Mouse (Mus musculus) ES-E14 (cell line): Measurements from ENCODE around the gene Ube2b. TPM values are rescaled to one million over a fixed set of nuclear protein-coding genes. Genes with fewer than 3 reads are reported as not detected.

Source experiments
- DNase-seq: peaks from one replicate; pipeline ENCODE4 v3.0.0-alpha.2; 2013; ENCODE audit warnings: low read depth, low spot score
- H3K27ac ChIP-seq: 2 replicates; pipeline ENCODE4 v1.5.1; 2012; ENCODE audit warnings: low read depth, mild to moderate bottlenecking, low read length, moderate library complexity, mixed read lengths; ENCODE audit not compliant: poor library complexity, insufficient read depth, severe bottlenecking
- H3K36me3 ChIP-seq: 2 replicates; pipeline ENCODE4 v1.6.1; 2012; ENCODE audit warnings: mild to moderate bottlenecking, low read length, moderate library complexity, mixed read lengths; ENCODE audit not compliant: control insufficient read depth, poor library complexity, insufficient read depth, severe bottlenecking
- H3K4me1 ChIP-seq, 2 experiments: fragments of 150-350 bp in 1 of 2; sonication (generic) in 1 of 2; 2 replicates each; pipeline ENCODE4 v1.6.1; 2012; ENCODE audit warnings: low read length in 2 of 2, mild to moderate bottlenecking in 1 of 2, mixed read lengths in 1 of 2; ENCODE audit not compliant: control insufficient read depth in 2 of 2, insufficient read depth in 2 of 2, poor library complexity in 1 of 2
- H3K4me3 ChIP-seq, 2 experiments: fragments of 150-350 bp in 1 of 2; sonication (generic) in 1 of 2; 2 replicates each; pipeline ENCODE4 v1.5.1; 2012; ENCODE audit warnings: low read length in 2 of 2, low read depth in 1 of 2, mild to moderate bottlenecking in 1 of 2, mixed read lengths in 1 of 2; ENCODE audit not compliant: insufficient read depth in 1 of 2, poor library complexity in 1 of 2, severe bottlenecking in 1 of 2
- H3K9ac ChIP-seq: 2 replicates; pipeline ENCODE4 v1.6.1; 2012; ENCODE audit warnings: low read depth, mild to moderate bottlenecking, low read length, mixed read lengths; ENCODE audit not compliant: poor library complexity, insufficient read depth, severe bottlenecking
- H3K9me3 ChIP-seq: fragments of 150-350 bp; sonication (generic); 2 replicates; pipeline ENCODE4 v1.6.1; 2012; ENCODE audit warnings: low read depth, mild to moderate bottlenecking, low read length; ENCODE audit not compliant: control insufficient read depth, insufficient read depth
- CHD2 ChIP-seq: IDR thresholded peaks from 2 replicates; pipeline ENCODE4 v1.6.1; 2014; ENCODE audit warnings: mild to moderate bottlenecking, low read depth, low read length, inconsistent platforms
- HCFC1 ChIP-seq: IDR thresholded peaks from 2 replicates; pipeline ENCODE4 v1.6.1; 2012; ENCODE audit warnings: low read length, inconsistent platforms, borderline replicate concordance; ENCODE audit not compliant: insufficient read depth
- MAFK ChIP-seq: IDR thresholded peaks from 2 replicates; pipeline ENCODE4 v1.6.1; 2014; ENCODE audit warnings: mild to moderate bottlenecking, low read depth, low read length, inconsistent platforms; ENCODE audit not compliant: insufficient read depth
- ZC3H11A ChIP-seq: IDR thresholded peaks from 2 replicates; pipeline ENCODE4 v1.6.1; 2012; ENCODE audit warnings: low read depth, mild to moderate bottlenecking, inconsistent platforms, low read length, borderline replicate concordance
- ZNF384 ChIP-seq: IDR thresholded peaks from 2 replicates; pipeline ENCODE4 v1.6.1; 2012; ENCODE audit warnings: low read depth, low read length, inconsistent platforms
- in situ Hi-C, 2 experiments: fragments of 600-800 bp; cut with MboI; formaldehyde crosslinking; loops; one replicate each; pipeline ENCODE4 v1.15.1; 2025; ENCODE audit warnings: low sequenced_read_pairs in 2 of 2, inconsistent platforms in 1 of 2; ENCODE audit not compliant: unreplicated experiment in 2 of 2
- total RNA-seq: library from RNA; depleted of rRNA; stranded (reverse); fragments of 300-350 nt; gene quantifications from 2 replicates; pipeline ENCODE4 v1.2.3, GENCODE M21; 2012

Gene Ube2b
- total RNA-seq, 1 experiment, result 58.3 TPM

- Histone ChIP-seq H3K4me3 (no peak overlapping the region), H3K9me3 (no peaks in the 10 kb centered on the region), H3K27ac (no peak overlapping the region), H3K9ac (no peak overlapping the region), H3K4me1 (no peaks in the 10 kb centered on the region), H3K36me3 (no peaks in the 10 kb centered on the region)
- TF ChIP-seq MAFK (no peak), HCFC1 (no peak), ZNF384 (no peak), CHD2 (no peak), ZC3H11A (no peak)
- in situ Hi-C loops, result no loop called here
- no peak for DNase-seq
Observed at GRCm38 (mm10) chr11:51959511-51959910, 41.1 kb downstream of the Ube2b start.

- H3K4me3 ChIP-seq, result no peak overlapping the region
- DNase-seq, result no peak
- in situ Hi-C loops, result no loop called here
- no peaks in the 10 kb centered on the region for H3K4me1 ChIP-seq
- no peaks in the 10 kb centered on the region for H3K9me3 ChIP-seq
- TF ChIP-seq ZC3H11A (no peak), HCFC1 (no peak), CHD2 (no peak), ZNF384 (no peak), MAFK (no peak)
- H3K27ac ChIP-seq, result no peak overlapping the region
- no peaks in the 10 kb centered on the region for H3K36me3 ChIP-seq
- H3K9ac ChIP-seq, result no peak overlapping the region
Observed at GRCm38 (mm10) chr11:51957760-51958159, 42.8 kb downstream of the Ube2b start.

GRCm38 (mm10) chr11:51956112-51956511 lies 44.5 kb downstream of the Ube2b start:
- Histone ChIP-seq H3K9ac (no peak overlapping the region), H3K4me1 (no peaks in the 10 kb centered on the region), H3K36me3 (no peaks in the 10 kb centered on the region), H3K9me3 (no peaks in the 10 kb centered on the region), H3K4me3 (no peak overlapping the region), H3K27ac (no peak overlapping the region)
- DNase-seq, result no peak
- in situ Hi-C loops, result no loop called here
- TF ChIP-seq MAFK, result no peak
- no peak for TF ChIP-seq ZNF384
- no peak for TF ChIP-seq ZC3H11A
- TF ChIP-seq CHD2, result no peak
- TF ChIP-seq HCFC1, result no peak

- H3K4me1 ChIP-seq, result no peaks in the 10 kb centered on the region
- H3K9me3 ChIP-seq, result no peaks in the 10 kb centered on the region
- H3K36me3 ChIP-seq, result no peaks in the 10 kb centered on the region
- TF ChIP-seq ZNF384, result no peak
- no peak for TF ChIP-seq ZC3H11A
- TF ChIP-seq HCFC1, result no peak
- no peak for TF ChIP-seq CHD2
- TF ChIP-seq MAFK, result no peak
- no peak overlapping the region for H3K4me3 ChIP-seq
- in situ Hi-C loops, result no loop called here
- H3K27ac ChIP-seq, result no peak overlapping the region
- no peak for DNase-seq
- H3K9ac ChIP-seq, result no peak overlapping the region
Observed at GRCm38 (mm10) chr11:51951861-51952420, 48.6 kb downstream of the Ube2b start.

GRCm38 (mm10) chr11:51949919-51950318 lies 50.6 kb downstream of the Ube2b start:
- Histone ChIP-seq H3K27ac (no peak overlapping the region), H3K9ac (no peak overlapping the region), H3K4me1 (peaks cover 0 to 2% of the 10 kb centered on the region in 2 experiments; a peak in 1 of 4 replicates), H3K4me3 (no peak overlapping the region), H3K9me3 (no peaks in the 10 kb centered on the region), H3K36me3 (no peaks in the 10 kb centered on the region)
- DNase-seq, result no peak
- TF ChIP-seq CHD2 (no peak), ZNF384 (no peak), HCFC1 (no peak), ZC3H11A (no peak), MAFK (no peak)
- in situ Hi-C loops, result no loop called here
